Mouse (Mus musculus): ENCODE measurements around the gene Smyd3. TPM values are rescaled to one million over a fixed set of nuclear protein-coding genes. Genes with fewer than 3 reads are reported as not detected.

Smyd3 gene
- polyA plus RNA-seq, 1 experiment from 2014 or later, result 22.0 TPM

GRCm38 (mm10) chr1:179485784-179486540 is 31.9 kb downstream of the Smyd3 start:
- H3K4me3 ChIP-seq (replicated peaks), result no peak overlapping the region
- ATAC-seq (ENCODE audit: insufficient number of reproducible peaks, low FRiP score, low TSS enrichment, low read depth), result no peak
- H3K4me1 ChIP-seq, result peaks cover 4% of the 10 kb centered on the region; the same call in 1 of the 2 replicates
- H3K9ac ChIP-seq, result no peak overlapping the region
- no peaks in the 10 kb centered on the region for H3K36me3 ChIP-seq
- H3K27me3 ChIP-seq, result no peaks in the 10 kb centered on the region
- H3K4me2 ChIP-seq (replicated peaks), result no peak overlapping the region
- H3K27ac ChIP-seq (replicated peaks), result no peak overlapping the region; the same call in 1 of the 2 replicates
- 35% methylated on average over 3 of the region's 3 CpGs for WGBS
- no peaks in the 10 kb centered on the region for H3K9me3 ChIP-seq (replicated peaks)

- Histone ChIP-seq H3K4me2 (replicated peaks) (no peak overlapping the region), H3K27me3 (no peaks in the 10 kb centered on the region; the same call in 1 of the 2 replicates), H3K27ac (replicated peaks) (no peak overlapping the region), H3K9ac (no peak overlapping the region), H3K4me1 (peaks cover 9% of the 10 kb centered on the region; the same call in 1 of the 2 replicates), H3K9me3 (replicated peaks) (no peaks in the 10 kb centered on the region), H3K4me3 (replicated peaks) (no peak overlapping the region), H3K36me3 (no peaks in the 10 kb centered on the region)
- no peak for ATAC-seq (ENCODE audit: insufficient number of reproducible peaks, low FRiP score, low TSS enrichment, low read depth)
- WGBS, result 67% methylated on average over 4 of the region's 4 CpGs
Measured at GRCm38 (mm10) chr1:179480862-179481261, 37.0 kb downstream of the Smyd3 start.

GRCm38 (mm10) chr1:179477157-179477902 is 40.5 kb downstream of the Smyd3 start:
- Histone ChIP-seq H3K36me3 (peaks cover 4% of the 10 kb centered on the region; the same call in 1 of the 2 replicates), H3K4me3 (replicated peaks) (no peak overlapping the region), H3K9me3 (replicated peaks) (peaks cover 4% of the 10 kb centered on the region; the same call in 1 of the 2 replicates), H3K9ac (no peak overlapping the region), H3K4me1 (peaks cover 17% of the 10 kb centered on the region), H3K4me2 (replicated peaks) (no peak overlapping the region), H3K27me3 (no peaks in the 10 kb centered on the region; the same call in 1 of the 2 replicates), H3K27ac (replicated peaks) (no peak overlapping the region)
- WGBS, result 49% methylated on average over 5 of the region's 5 CpGs
- no peak for ATAC-seq (ENCODE audit: insufficient number of reproducible peaks, low FRiP score, low TSS enrichment, low read depth)

- no peak overlapping the region for H3K27ac ChIP-seq (replicated peaks)
- H3K4me1 ChIP-seq, result peaks cover 17% of the 10 kb centered on the region
- no peak overlapping the region for H3K4me2 ChIP-seq (replicated peaks)
- no peak overlapping the region for H3K9ac ChIP-seq
- ATAC-seq (ENCODE audit: insufficient number of reproducible peaks, low FRiP score, low TSS enrichment, low read depth), result no peak
- 64% methylated on average over 6 of the region's 6 CpGs for WGBS
- H3K36me3 ChIP-seq, result peaks cover 4% of the 10 kb centered on the region; the same call in 1 of the 2 replicates
- H3K27me3 ChIP-seq, result no peaks in the 10 kb centered on the region; the same call in 1 of the 2 replicates
- peaks cover 4% of the 10 kb centered on the region; the same call in 1 of the 2 replicates for H3K9me3 ChIP-seq (replicated peaks)
- no peak overlapping the region for H3K4me3 ChIP-seq (replicated peaks)
Measured at GRCm38 (mm10) chr1:179476461-179477156, 41.2 kb downstream of the Smyd3 start.

GRCm38 (mm10) chr1:179474776-179475175 is 43.1 kb downstream of the Smyd3 start:
- H3K9me3 ChIP-seq (replicated peaks), result peaks cover 4% of the 10 kb centered on the region; the same call in 1 of the 2 replicates
- H3K9ac ChIP-seq, result no peak overlapping the region
- no peak for ATAC-seq (ENCODE audit: insufficient number of reproducible peaks, low FRiP score, low TSS enrichment, low read depth)
- 0 out of 2 replicates have a peak overlapping the region, but pooled peaks have one; percentile 55 for H3K27ac ChIP-seq (replicated peaks)
- 65% methylated on average over 8 of the region's 8 CpGs for WGBS
- no peaks in the 10 kb centered on the region; the same call in 1 of the 2 replicates for H3K27me3 ChIP-seq
- H3K36me3 ChIP-seq, result peaks cover 4% of the 10 kb centered on the region; the same call in 1 of the 2 replicates
- peaks cover 17% of the 10 kb centered on the region for H3K4me1 ChIP-seq
- H3K4me3 ChIP-seq (replicated peaks), result no peak overlapping the region
- no peak overlapping the region for H3K4me2 ChIP-seq (replicated peaks)

- Histone ChIP-seq H3K9ac (no peak overlapping the region), H3K9me3 (replicated peaks) (peaks cover 4% of the 10 kb centered on the region; the same call in 1 of the 2 replicates), H3K27me3 (no peaks in the 10 kb centered on the region; the same call in 1 of the 2 replicates), H3K4me3 (replicated peaks) (no peak overlapping the region), H3K36me3 (peaks cover 4% of the 10 kb centered on the region; the same call in 1 of the 2 replicates), H3K27ac (replicated peaks) (0 out of 2 replicates have a peak overlapping the region, but pooled peaks have one; percentile 55), H3K4me1 (peaks cover 17% of the 10 kb centered on the region), H3K4me2 (replicated peaks) (no peak overlapping the region)
- WGBS, result 54% methylated on average over 17 of the region's 17 CpGs
- ATAC-seq (ENCODE audit: insufficient number of reproducible peaks, low FRiP score, low TSS enrichment, low read depth), result no peak; the same call in 1 of the 2 replicates
Measured at GRCm38 (mm10) chr1:179473920-179474643, 43.8 kb downstream of the Smyd3 start.

GRCm38 (mm10) chr1:179467970-179468369 is 49.9 kb downstream of the Smyd3 start:
- Histone ChIP-seq H3K27me3 (no peaks in the 10 kb centered on the region), H3K9me3 (replicated peaks) (peaks cover 8% of the 10 kb centered on the region; the same call in 1 of the 2 replicates), H3K4me2 (replicated peaks) (no peak overlapping the region), H3K4me1 (no peaks in the 10 kb centered on the region), H3K9ac (no peak overlapping the region), H3K27ac (replicated peaks) (no peak overlapping the region), H3K36me3 (peaks cover 2% of the 10 kb centered on the region; the same call in 1 of the 2 replicates), H3K4me3 (replicated peaks) (no peak overlapping the region)
- no peak for ATAC-seq (ENCODE audit: insufficient number of reproducible peaks, low FRiP score, low TSS enrichment, low read depth)
- WGBS, result 80% methylated on average over 8 of the region's 8 CpGs

- peaks cover 7% of the 10 kb centered on the region; the same call in 1 of the 2 replicates for H3K9me3 ChIP-seq (replicated peaks)
- H3K4me1 ChIP-seq, result peaks cover 20% of the 10 kb centered on the region
- no peaks in the 10 kb centered on the region for H3K36me3 ChIP-seq
- H3K4me2 ChIP-seq (replicated peaks), result no peak overlapping the region
- no peaks in the 10 kb centered on the region for H3K27me3 ChIP-seq
- no peak overlapping the region for H3K9ac ChIP-seq
- ATAC-seq (ENCODE audit: insufficient number of reproducible peaks, low FRiP score, low TSS enrichment, low read depth), result no peak
- H3K4me3 ChIP-seq (replicated peaks), result no peak overlapping the region
- WGBS, result 85% methylated on average over 5 of the region's 5 CpGs
- H3K27ac ChIP-seq (replicated peaks), result no peak overlapping the region
Measured at GRCm38 (mm10) chr1:179462376-179462775, 55.5 kb downstream of the Smyd3 start.

GRCm38 (mm10) chr1:179461019-179461814 is 56.6 kb downstream of the Smyd3 start:
- Histone ChIP-seq H3K4me3 (replicated peaks) (no peak overlapping the region), H3K27me3 (no peaks in the 10 kb centered on the region), H3K9ac (no peak overlapping the region), H3K36me3 (no peaks in the 10 kb centered on the region), H3K4me2 (replicated peaks) (no peak overlapping the region), H3K4me1 (peaks cover 25% of the 10 kb centered on the region), H3K9me3 (replicated peaks) (peaks cover 7% of the 10 kb centered on the region; the same call in 1 of the 2 replicates), H3K27ac (replicated peaks) (no peak overlapping the region)
- WGBS, result 52% methylated on average over 22 of the region's 22 CpGs
- no peak for ATAC-seq (ENCODE audit: insufficient number of reproducible peaks, low FRiP score, low TSS enrichment, low read depth)

GRCm38 (mm10) chr1:179458987-179459368 is 58.9 kb downstream of the Smyd3 start:
- H3K27me3 ChIP-seq, result no peaks in the 10 kb centered on the region
- no peak overlapping the region for H3K4me3 ChIP-seq (replicated peaks)
- peak; percentile 9; the same call in 1 of the 2 replicates for ATAC-seq (ENCODE audit: insufficient number of reproducible peaks, low FRiP score, low TSS enrichment, low read depth)
- H3K27ac ChIP-seq (replicated peaks), result peak overlapping the region; percentile 80
- 39% methylated on average over 10 of the region's 10 CpGs for WGBS
- H3K9ac ChIP-seq, result no peak overlapping the region
- H3K4me2 ChIP-seq (replicated peaks), result no peak overlapping the region
- peaks cover 29% of the 10 kb centered on the region for H3K4me1 ChIP-seq
- no peaks in the 10 kb centered on the region for H3K36me3 ChIP-seq
- peaks cover 7% of the 10 kb centered on the region; the same call in 1 of the 2 replicates for H3K9me3 ChIP-seq (replicated peaks)

Measured in embryonic facial prominence, embryonic 15.5 days (tissue).